Mouse (Mus musculus): ENCODE data around the gene Setdb1.
"Not testable (repeated sequence)": the region's sequence is repeated elsewhere in the genome, so short reads cannot be mapped to it uniquely, and the experiment has no call there.

DNA sequence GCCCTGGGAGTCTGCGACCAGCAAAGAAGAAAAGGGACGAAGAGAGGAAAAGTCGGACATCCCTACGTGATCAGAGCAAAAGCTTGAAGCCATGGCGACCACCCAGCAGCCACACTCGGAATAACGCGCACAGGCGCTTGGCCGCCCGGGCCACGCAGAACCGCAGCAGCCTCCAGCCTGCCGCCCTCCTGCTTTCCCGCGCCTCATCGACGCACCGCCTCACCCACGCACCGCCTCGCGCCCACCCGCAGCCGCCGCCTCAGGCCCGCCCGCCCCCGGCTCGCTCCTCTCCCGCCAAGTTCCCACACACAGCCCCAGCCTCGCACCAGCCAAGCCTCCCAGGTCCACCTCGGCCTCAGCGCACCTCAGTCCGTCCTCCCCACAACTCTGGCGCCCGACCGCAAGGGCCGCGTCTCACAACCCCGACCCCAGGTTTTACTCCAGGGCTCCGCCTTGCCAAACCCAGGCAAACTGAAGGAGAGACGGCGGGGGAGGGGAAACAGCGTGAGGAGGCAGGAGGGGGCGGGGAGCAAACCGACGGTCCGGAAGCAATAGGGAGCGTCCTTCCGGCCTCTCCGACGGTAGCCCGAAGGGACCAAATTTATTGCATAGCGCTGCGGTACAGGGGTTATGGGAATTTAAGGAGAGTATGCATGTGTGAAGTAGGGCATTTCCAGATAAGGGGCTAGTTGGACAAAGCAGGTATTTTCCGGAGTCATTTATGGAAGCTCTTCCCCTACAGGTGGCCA is at the start of gene Setdb1:
- TF ChIP-seq USF2 (conservative IDR thresholded peaks at IDR 0.05; ENCODE audit: low read depth, low read length); CTCF (conservative IDR thresholded peaks at IDR 0.05 in 1 of 2, IDR thresholded peaks at IDR 0.05 in 1 of 2; ENCODE audit: low read depth in 2 of 2, low read length in 2 of 2); MAFK (IDR thresholded peaks at IDR 0.05; ENCODE audit: insufficient replicate concordance, low read length); ZNF384 (IDR thresholded peaks at IDR 0.05; ENCODE audit: low read depth, low read length); UBTF (IDR thresholded peaks at IDR 0.05; ENCODE audit: low read depth, low read length); E2F4 (IDR thresholded peaks at IDR 0.05; ENCODE audit: insufficient replicate concordance, low read depth, low read length); PAX5 (IDR thresholded peaks at IDR 0.05; ENCODE audit: low read length): not testable (repeated sequence)
- TF ChIP-seq POLR2A (IDR thresholded peaks at IDR 0.05; ENCODE audit: low read depth, low read length) (peak; percentile 29; the same call in 1 of the 2 replicates), HCFC1 (IDR thresholded peaks at IDR 0.05; ENCODE audit: low read depth, low read length) (peak; percentile 89), MYC (IDR thresholded peaks at IDR 0.05; ENCODE audit: low read depth, low read length) (peak; percentile 63; the same call in 1 of the 2 replicates), SIN3A (IDR thresholded peaks at IDR 0.05; ENCODE audit: low read length) (peak; percentile 77), KAT2A (IDR thresholded peaks at IDR 0.05; ENCODE audit: insufficient replicate concordance, low read length) (peak; percentile 84; the same call in 1 of the 2 replicates)
